Mouse (Mus musculus) brain, embryonic 14.5 days (tissue): Measurements from ENCODE around the gene Cdh13.

ENCODE experiments used
- CTCF ChIP-seq: fragments of 200-500 bp; IDR thresholded peaks from 2 replicates; pipeline ENCODE4 v1.5.1; 2012; ENCODE audit warnings: inconsistent platforms, mild to moderate bottlenecking, moderate library complexity, borderline replicate concordance; ENCODE audit not compliant: insufficient read depth, insufficient read length; ENCODE audit errors: extremely low read depth
- POLR2A ChIP-seq: fragments of 200-500 bp; IDR thresholded peaks from 2 replicates; pipeline ENCODE4 v1.6.1; 2012; ENCODE audit warnings: mild to moderate bottlenecking, inconsistent platforms, borderline replicate concordance; ENCODE audit not compliant: poor library complexity, insufficient read depth, insufficient read length, severe bottlenecking; ENCODE audit errors: extremely low read depth

DNA sequence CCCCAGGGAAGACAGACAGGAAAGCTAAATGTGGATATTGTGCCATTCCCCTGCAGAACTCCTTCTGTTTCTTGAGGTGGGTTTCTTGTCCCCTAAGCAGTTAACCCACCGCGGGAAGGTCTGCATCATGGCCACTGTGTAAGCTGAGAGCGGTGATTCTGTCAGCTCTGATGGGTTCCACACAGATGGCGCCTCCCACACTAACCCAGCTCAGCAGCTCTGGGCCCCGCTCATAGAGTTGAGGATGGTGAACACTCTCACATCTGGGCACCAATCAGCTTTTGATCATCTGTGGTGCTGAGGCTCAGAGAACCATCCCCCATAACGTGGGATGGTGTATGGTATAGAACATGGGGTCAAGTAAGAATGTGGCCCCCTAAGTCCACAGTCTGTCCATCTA lies 735.1 kb downstream of the Cdh13 start:
- TF ChIP-seq CTCF (no peak), POLR2A (no peak)
